Comparison of ENCODE assay signal across 22 mouse cellular contexts in the genomic region with DNA sequence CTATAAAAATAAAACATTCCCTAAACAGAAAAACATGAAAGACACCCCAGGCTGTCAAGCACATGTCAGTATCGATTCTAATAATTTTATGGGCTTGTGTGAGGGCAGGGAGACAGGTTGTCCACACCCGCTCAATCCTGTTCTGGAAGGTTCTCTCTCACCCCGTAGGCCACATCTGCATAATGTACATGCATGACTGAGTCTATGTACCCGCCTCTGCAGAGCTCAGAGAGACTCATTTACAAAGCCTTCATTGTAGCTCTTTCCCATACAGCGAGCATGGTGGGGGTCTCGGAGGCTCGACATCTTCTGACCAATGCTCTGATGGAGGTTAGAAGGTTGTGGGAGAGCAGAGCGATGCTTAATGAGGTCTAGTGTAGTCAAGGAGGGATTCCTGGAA.
A peak's percentile ranks its signal among the peaks of the same experiment; 100 is the strongest.
DNase-seq lines count a peak whose midpoint lies in the region; ATAC-seq lines count a peak whose summit lies in the region.
"Had no signal": no experiment of that assay in that cellular context is flagged by ENCODE, and none has a peak within 500 bp of the region (broad histone marks: within the 10 kb centered on the region; RNA-seq: fewer than 3 reads in every experiment).

No protein-coding gene starts in this region.

- no peak for ATAC-seq in forebrain, embryonic 14.5 days
- no peak for ATAC-seq in granulocyte monocyte progenitor cell, adult 5-6 weeks (replicated peaks; ENCODE audit: poor library complexity, severe bottlenecking)
- no peak for ATAC-seq in megakaryocyte progenitor cell, adult 5-6 weeks (replicated peaks; ENCODE audit: poor library complexity)
- ATAC-seq: activated CD4-positive, CD25-positive, alpha-beta regulatory T cell, adult 4 months; Patski had no signal

- H3K36me3 ChIP-seq in forebrain, embryonic 14.5 days (ENCODE audit: control insufficient read depth, insufficient read depth, low read length): no peaks in the 10 kb centered on the region
- H3K36me3 ChIP-seq: heart, embryonic 10.5 days; liver, embryonic 15.5 days; neural tube, embryonic 13.5 days had no signal

- H3K4me3 ChIP-seq in forebrain, embryonic 14.5 days (ENCODE audit: low read depth, low read length): no peak overlapping the region
- H3K4me3 ChIP-seq: embryonic facial prominence, embryonic 12.5 days; erythroblast, embryonic 14.5 days; heart, embryonic 10.5 days; liver, embryonic 15.5 days; neural tube, embryonic 13.5 days had no signal

- H3K9ac ChIP-seq in forebrain, embryonic 14.5 days (ENCODE audit: low read length): no peak overlapping the region
- H3K9ac ChIP-seq: embryonic facial prominence, embryonic 12.5 days; liver, embryonic 15.5 days; neural tube, embryonic 13.5 days had no signal

- peaks cover 6% of the 10 kb centered on the region for H3K4me1 ChIP-seq in forebrain, embryonic 14.5 days (ENCODE audit: control insufficient read depth, insufficient read depth, low read length)
- H3K4me1 ChIP-seq: liver, embryonic 15.5 days had no signal

- 20% methylated on average over 8 of the region's 8 CpGs for WGBS in forebrain, embryonic 14.5 days

- no peak overlapping the region for H3K4me2 ChIP-seq in forebrain, embryonic 14.5 days (ENCODE audit: low read length)
- H3K4me2 ChIP-seq: embryonic facial prominence, embryonic 12.5 days; liver, embryonic 15.5 days; midbrain, embryonic 11.5 days; neural tube, embryonic 13.5 days had no signal

- no peaks in the 10 kb centered on the region for H3K27me3 ChIP-seq in forebrain, embryonic 14.5 days (replicated peaks; ENCODE audit: control insufficient read depth, insufficient read depth, low read length)
- H3K27me3 ChIP-seq: embryonic facial prominence, embryonic 12.5 days; liver, embryonic 15.5 days; neural tube, embryonic 13.5 days; Patski had no signal

- peak; percentile 50 for DNase-seq in kidney, adult 18-20 months
- no peak for DNase-seq in kidney, postnatal 4 days
- peak; percentile 48 for DNase-seq in forebrain, embryonic 14.5 days (ENCODE audit: low spot score)
- DNase-seq in kidney, adult 9 months: peak; percentile 58
- DNase-seq in retina, embryonic 14.5 days (ENCODE audit: low spot score): peak; percentile 69
- DNase-seq: adrenal gland, postnatal 10 days; cerebellum, adult 9-11 months; gastrocnemius, postnatal 25 days; layer of hippocampus, postnatal 36 days; spleen, adult 18-20 months; thymus, postnatal 4 days had no signal

- H3K9me3 ChIP-seq in forebrain, embryonic 14.5 days (replicated peaks; ENCODE audit: control insufficient read depth, low read length): no peaks in the 10 kb centered on the region
- H3K9me3 ChIP-seq: embryonic facial prominence, embryonic 12.5 days; heart, embryonic 10.5 days; liver, embryonic 15.5 days; neural tube, embryonic 13.5 days had no signal

- H3K27ac ChIP-seq in forebrain, embryonic 14.5 days (ENCODE audit: low read depth, low read length): no peak overlapping the region
- H3K27ac ChIP-seq: embryonic facial prominence, embryonic 12.5 days; heart, embryonic 10.5 days; liver, embryonic 15.5 days; macrophage; neural tube, embryonic 13.5 days had no signal

Comparison
In these comparisons a context has a peak if more than half of its experiments do, and no peak if none do; other contexts are left out.
1. DNase-seq: peak in kidney, adult 18-20 months (single experiment), forebrain, embryonic 14.5 days (single experiment), kidney, adult 9 months (single experiment) and retina, embryonic 14.5 days (single experiment); none in kidney, postnatal 4 days (0 of 2).